Mouse (Mus musculus): Measurements from ENCODE around the gene Blcap. TPM values are rescaled to one million over a fixed set of nuclear protein-coding genes. Genes with fewer than 3 reads are reported as not detected.

The Blcap gene
- polyA plus RNA-seq, 1 experiment from 2014 or later: 13.4 TPM

- H3K4me2 ChIP-seq: no peak overlapping the region
- WGBS (ENCODE audit: insufficient replicate concordance): 24% methylated on average over 2 of the region's 2 CpGs
- no peak overlapping the region for H3K27ac ChIP-seq
- H3K36me3 ChIP-seq: no peaks in the 10 kb centered on the region
- 0 out of 2 replicates have a peak, but pooled peaks cover 8% of the 10 kb centered on the region for H3K27me3 ChIP-seq (replicated peaks)
- H3K4me3 ChIP-seq: no peak overlapping the region
- no peaks in the 10 kb centered on the region for H3K9me3 ChIP-seq (replicated peaks)
- peaks cover 19% of the 10 kb centered on the region for H3K4me1 ChIP-seq
- H3K9ac ChIP-seq: no peak overlapping the region
- ATAC-seq: no peak
Observed at GRCm38 (mm10) chr2:157568881-157569280, 2.2 kb downstream of the Blcap start.

GRCm38 (mm10) chr2:157567235-157567961 is 3.7 kb downstream of the Blcap start:
- H3K27me3 ChIP-seq (replicated peaks): peaks cover 15% of the 10 kb centered on the region
- peaks cover 25% of the 10 kb centered on the region for H3K4me1 ChIP-seq
- H3K4me2 ChIP-seq: peak overlapping the region; percentile 88
- ATAC-seq: no peak
- H3K27ac ChIP-seq: 0 out of 2 replicates have a peak overlapping the region, but pooled peaks have one; percentile 75
- H3K9ac ChIP-seq: peak overlapping the region; percentile 86
- 61% methylated on average over 11 of the region's 11 CpGs for WGBS (ENCODE audit: insufficient replicate concordance)
- peak overlapping the region; percentile 85 for H3K4me3 ChIP-seq
- H3K36me3 ChIP-seq: peaks cover under 1% of the 10 kb centered on the region; the same call in 1 of the 2 replicates
- H3K9me3 ChIP-seq (replicated peaks): no peaks in the 10 kb centered on the region

- Histone ChIP-seq H3K27me3 (replicated peaks) (peaks cover 25% of the 10 kb centered on the region), H3K4me1 (peaks cover 28% of the 10 kb centered on the region), H3K9ac (peak overlapping the region; percentile 86), H3K27ac (peak overlapping the region; percentile 75), H3K36me3 (peaks cover 11% of the 10 kb centered on the region), H3K9me3 (replicated peaks) (peaks cover 2% of the 10 kb centered on the region; the same call in 1 of the 2 replicates), H3K4me2 (peak overlapping the region; percentile 88), H3K4me3 (peak overlapping the region; percentile 85)
- peak; percentile 85 for ATAC-seq
- WGBS (ENCODE audit: insufficient replicate concordance): under 1% methylated on average over 36 of the region's 36 CpGs
Observed at GRCm38 (mm10) chr2:157566260-157566952, 4.7 kb downstream of the Blcap start.

GRCm38 (mm10) chr2:157565898-157566259 is 5.2 kb downstream of the Blcap start:
- Histone ChIP-seq H3K36me3 (peaks cover 16% of the 10 kb centered on the region), H3K4me3 (peak overlapping the region; percentile 85), H3K4me2 (peak overlapping the region; percentile 88), H3K4me1 (peaks cover 33% of the 10 kb centered on the region), H3K9me3 (replicated peaks) (peaks cover 8% of the 10 kb centered on the region; the same call in 1 of the 2 replicates), H3K27me3 (replicated peaks) (peaks cover 30% of the 10 kb centered on the region), H3K9ac (peak overlapping the region; percentile 86), H3K27ac (peak overlapping the region; percentile 75; the same call in 1 of the 2 replicates)
- ATAC-seq: no peak
- under 1% methylated on average over 34 of the region's 35 CpGs for WGBS (ENCODE audit: insufficient replicate concordance)

- H3K9me3 ChIP-seq (replicated peaks): peaks cover 8% of the 10 kb centered on the region
- H3K4me1 ChIP-seq: peaks cover 33% of the 10 kb centered on the region
- H3K4me2 ChIP-seq: peak overlapping the region; percentile 88
- H3K4me3 ChIP-seq: peak overlapping the region; percentile 85
- no peak overlapping the region for H3K27ac ChIP-seq
- H3K27me3 ChIP-seq (replicated peaks): peaks cover 30% of the 10 kb centered on the region
- no peak for ATAC-seq
- peak overlapping the region; percentile 86 for H3K9ac ChIP-seq
- 3% methylated on average over 13 of the region's 13 CpGs for WGBS (ENCODE audit: insufficient replicate concordance)
- peaks cover 16% of the 10 kb centered on the region for H3K36me3 ChIP-seq
Observed at GRCm38 (mm10) chr2:157565446-157565845, 5.6 kb downstream of the Blcap start.

GRCm38 (mm10) chr2:157564723-157565122 is 6.4 kb downstream of the Blcap start:
- Histone ChIP-seq H3K9me3 (replicated peaks) (peaks cover 15% of the 10 kb centered on the region), H3K4me3 (no peak overlapping the region), H3K27me3 (replicated peaks) (peaks cover 36% of the 10 kb centered on the region), H3K36me3 (peaks cover 23% of the 10 kb centered on the region), H3K4me2 (peak overlapping the region; percentile 88; the same call in 1 of the 2 replicates), H3K27ac (no peak overlapping the region), H3K4me1 (peaks cover 33% of the 10 kb centered on the region), H3K9ac (no peak overlapping the region)
- no peak for ATAC-seq
- WGBS (ENCODE audit: insufficient replicate concordance): 66% methylated on average over 4 of the region's 4 CpGs

GRCm38 (mm10) chr2:157563031-157563430 is 8.0 kb downstream of the Blcap start:
- peaks cover 35% of the 10 kb centered on the region for H3K36me3 ChIP-seq
- ATAC-seq: no peak

GRCm38 (mm10) chr2:157561165-157561836 is 9.8 kb downstream of the Blcap start:
- ATAC-seq: peak; percentile 63; the same call in 1 of the 2 replicates
- H3K9me3 ChIP-seq (replicated peaks): peaks cover 17% of the 10 kb centered on the region
- 40% methylated on average over 27 of the region's 27 CpGs for whole genome bisulfite sequencing (ENCODE audit: insufficient replicate concordance)
- H3K4me1 ChIP-seq: peaks cover 22% of the 10 kb centered on the region
- H3K9ac ChIP-seq: no peak overlapping the region
- H3K27ac ChIP-seq: no peak overlapping the region
- peak overlapping the region; percentile 45 for H3K4me2 ChIP-seq
- H3K27me3 ChIP-seq (replicated peaks): peaks cover 50% of the 10 kb centered on the region
- H3K4me3 ChIP-seq: peak overlapping the region; percentile 20; the same call in 1 of the 2 replicates
- H3K36me3 ChIP-seq: peaks cover 51% of the 10 kb centered on the region

More at GRCm38 (mm10) chr2:157563031-157563430, 8.0 kb downstream of the Blcap start:
- H3K27me3 ChIP-seq (replicated peaks): peaks cover 50% of the 10 kb centered on the region
- no peak overlapping the region for H3K27ac ChIP-seq
- WGBS (ENCODE audit: insufficient replicate concordance): 34% methylated on average over 2 of the region's 2 CpGs
- no peak overlapping the region for H3K4me3 ChIP-seq
- H3K4me1 ChIP-seq: peaks cover 33% of the 10 kb centered on the region
- peaks cover 17% of the 10 kb centered on the region for H3K9me3 ChIP-seq (replicated peaks)
- H3K4me2 ChIP-seq: no peak overlapping the region
- H3K9ac ChIP-seq: no peak overlapping the region

GRCm38 (mm10) chr2:157560302-157560701 is 10.8 kb downstream of the Blcap start:
- Histone ChIP-seq H3K27me3 (replicated peaks) (peaks cover 50% of the 10 kb centered on the region), H3K4me2 (peak overlapping the region; percentile 57), H3K9ac (peak overlapping the region; percentile 19; the same call in 1 of the 2 replicates), H3K9me3 (replicated peaks) (peaks cover 17% of the 10 kb centered on the region), H3K27ac (no peak overlapping the region), H3K4me3 (peak overlapping the region; percentile 41), H3K36me3 (peaks cover 52% of the 10 kb centered on the region), H3K4me1 (peaks cover 17% of the 10 kb centered on the region)
- no peak for ATAC-seq
- WGBS (ENCODE audit: insufficient replicate concordance): 55% methylated on average over 33 of the region's 33 CpGs

- Histone ChIP-seq H3K9me3 (replicated peaks) (peaks cover 17% of the 10 kb centered on the region), H3K27me3 (replicated peaks) (peaks cover 50% of the 10 kb centered on the region), H3K4me3 (peak within 1 kb of the TSS; percentile 41), H3K9ac (peak within 1 kb of the TSS; percentile 19; the same call in 1 of the 2 replicates), H3K4me1 (peaks cover 14% of the 10 kb centered on the region; the same call in 1 of the 2 replicates), H3K27ac (no peak within 1 kb of the TSS), H3K4me2 (peak within 1 kb of the TSS; percentile 57), H3K36me3 (peaks cover 52% of the 10 kb centered on the region)
- 50% methylated on average over 27 of the region's 27 CpGs for WGBS (ENCODE audit: insufficient replicate concordance)
- ATAC-seq: no peak
Observed at GRCm38 (mm10) chr2:157559858-157560257, 11.2 kb downstream of the Blcap start, which contains the start of gene Nnat. Gene Nnat, plus strand, starts transcription at chr2:157560078.

- Histone ChIP-seq H3K4me1 (peaks cover 14% of the 10 kb centered on the region; the same call in 1 of the 2 replicates), H3K9ac (no peak overlapping the region), H3K4me3 (peak overlapping the region; percentile 41), H3K36me3 (peaks cover 52% of the 10 kb centered on the region), H3K4me2 (peak overlapping the region; percentile 57), H3K27me3 (replicated peaks) (peaks cover 50% of the 10 kb centered on the region), H3K27ac (no peak overlapping the region), H3K9me3 (replicated peaks) (peaks cover 17% of the 10 kb centered on the region)
- WGBS (ENCODE audit: insufficient replicate concordance): 63% methylated on average over 19 of the region's 19 CpGs
- ATAC-seq: no peak
Observed at GRCm38 (mm10) chr2:157559440-157559839, 11.6 kb downstream of the Blcap start.
